Mouse (Mus musculus) limb, embryonic 13.5 days (tissue): ENCODE measurements around the gene Tyrp1. TPM values are rescaled to one million over a fixed set of nuclear protein-coding genes. Genes with fewer than 3 reads are reported as not detected.

Experiments used
- polyA plus RNA-seq: library from polyadenylated mRNA; unstranded; fragments of >200 nt; fragmentation: Nextera tagmentation; extraction: Ambion mirVana; gene quantifications from 2 replicates; pipeline ENCODE4 v1.2.1, GENCODE M21; 2015

The Tyrp1 gene
- polyA plus RNA-seq, 1 experiment from 2014 or later, result 0.20 TPM

Other genes with a start within 250 kb of the Tyrp1 start
- 11.6 and 11.7 TPM in 2 replicates for gene Lurap1l, start 76.5 kb downstream of the Tyrp1 start, polyA plus RNA-seq